Mouse (Mus musculus) ZHBTc4 (cell line): ENCODE data around the gene Zfp672.
A peak's percentile ranks its signal among the peaks of the same experiment; 100 is the strongest.
"Not testable (repeated sequence)": the region's sequence is repeated elsewhere in the genome, so short reads cannot be mapped to it uniquely, and the experiment has no call there.

Source experiments
- DNase-seq: peaks from one replicate; pipeline ENCODE4 v3.0.0-alpha.2; 2011; ENCODE audit warnings: low read depth, low spot score

Zfp672 gene

GRCm38 (mm10) chr11:58330276-58331148 is at the start of gene Zfp672, which contains the start of gene Sh3bp5l:
TSS of gene Zfp672 (minus strand) at chr11:58330339.
TSS of gene Sh3bp5l (plus strand) at chr11:58330724.
- peak; percentile 96 for DNase-seq

DNA sequence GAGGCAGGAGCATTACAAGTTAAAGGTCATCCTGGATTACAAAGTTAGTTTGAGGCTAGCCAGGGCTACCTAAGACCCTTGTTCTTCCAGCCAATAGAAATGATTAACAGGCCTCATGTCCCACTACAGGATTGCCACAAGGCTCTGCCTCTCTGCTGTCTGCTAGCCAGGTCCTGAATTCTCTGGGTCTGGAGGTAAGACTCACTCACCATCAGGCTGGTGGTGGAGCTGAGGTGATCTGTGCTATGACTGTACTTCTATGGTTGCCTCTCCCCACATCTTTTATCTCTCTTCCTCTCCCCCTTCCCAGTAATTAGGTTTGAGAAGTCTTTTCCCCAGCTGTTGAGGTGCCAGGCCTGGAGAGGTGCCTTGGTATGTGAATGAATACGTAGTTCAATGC is 49.4 kb upstream of the Zfp672 start:
- DNase-seq = no peak

- DNase-seq = no peak
These were observed 48.7 kb upstream of the Zfp672 start, which contains the start of gene Lypd8 for GRCm38 (mm10) chr11:58378763-58379278. TSS of gene Lypd8 (plus strand) at chr11:58379043.

GRCm38 (mm10) chr11:58377686-58378085 is 47.5 kb upstream of the Zfp672 start:
- no peak for DNase-seq

- no peak for DNase-seq
These were observed 47.1 kb upstream of the Zfp672 start for GRCm38 (mm10) chr11:58377273-58377672.

DNA sequence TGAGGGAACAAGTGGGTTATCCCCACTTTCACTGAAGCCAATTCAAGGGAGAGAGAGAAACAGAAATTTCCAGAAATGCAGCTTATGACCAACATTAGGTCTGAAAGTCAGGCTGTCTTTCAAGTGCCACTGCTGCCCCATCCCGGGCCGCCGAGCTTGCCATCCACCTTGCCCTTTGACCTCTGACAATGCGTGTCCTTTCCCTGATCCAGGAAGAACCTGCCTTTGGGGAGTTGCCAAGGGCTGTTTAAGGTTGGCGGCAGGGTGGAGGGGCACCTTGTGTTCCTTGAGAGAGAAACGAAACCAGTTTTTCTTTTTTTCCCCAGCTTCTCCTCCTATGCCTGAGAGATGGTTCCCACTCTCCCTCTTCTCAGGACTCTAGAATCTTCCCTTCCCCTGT is 36.1 kb upstream of the Zfp672 start:
- DNase-seq = not testable (repeated sequence)

- no peak for DNase-seq
These were observed 34.3 kb upstream of the Zfp672 start for GRCm38 (mm10) chr11:58364454-58364853.

DNA sequence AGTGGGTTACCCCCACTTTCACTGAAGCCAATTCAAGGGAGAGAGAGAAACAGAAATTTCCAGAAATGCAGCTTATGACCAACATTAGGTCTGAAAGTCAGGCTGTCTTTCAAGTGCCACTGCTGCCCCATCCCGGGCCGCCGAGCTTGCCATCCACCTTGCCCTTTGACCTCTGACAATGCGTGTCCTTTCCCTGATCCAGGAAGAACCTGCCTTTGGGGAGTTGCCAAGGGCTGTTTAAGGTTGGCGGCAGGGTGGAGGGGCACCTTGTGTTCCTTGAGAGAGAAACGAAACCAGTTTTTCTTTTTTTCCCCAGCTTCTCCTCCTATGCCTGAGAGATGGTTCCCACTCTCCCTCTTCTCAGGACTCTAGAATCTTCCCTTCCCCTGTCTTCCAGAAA is 32.4 kb upstream of the Zfp672 start:
- not testable (repeated sequence) for DNase-seq

- no peak for DNase-seq
These were observed 27.9 kb upstream of the Zfp672 start for GRCm38 (mm10) chr11:58357844-58358534.

- DNase-seq = no peak
These were observed 26.9 kb upstream of the Zfp672 start for GRCm38 (mm10) chr11:58357042-58357441.

- DNase-seq = no peak
These were observed 24.8 kb upstream of the Zfp672 start for GRCm38 (mm10) chr11:58354927-58355326.

DNA sequence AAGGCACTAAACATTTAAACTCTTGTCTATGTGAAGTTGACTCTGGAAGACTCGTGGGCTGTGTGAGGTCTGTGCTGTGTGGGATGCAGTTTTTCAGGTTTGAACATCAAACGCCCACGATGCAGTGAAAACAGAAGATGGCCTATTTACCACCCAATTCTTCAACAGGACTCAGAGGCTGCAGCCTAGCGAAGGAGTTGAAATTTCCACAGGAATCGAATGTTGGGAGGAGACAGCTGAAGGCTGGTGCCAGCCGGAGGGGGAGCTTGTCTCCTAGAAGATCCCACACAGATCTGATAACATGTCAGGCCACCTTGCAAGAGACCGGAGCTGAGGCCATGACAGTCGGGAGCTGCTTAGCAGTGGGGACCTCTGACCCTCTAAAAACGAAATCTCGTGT is 24.3 kb upstream of the Zfp672 start:
- DNase-seq = no peak

- DNase-seq = no peak
These were observed 23.6 kb upstream of the Zfp672 start for GRCm38 (mm10) chr11:58353709-58354108.

DNA sequence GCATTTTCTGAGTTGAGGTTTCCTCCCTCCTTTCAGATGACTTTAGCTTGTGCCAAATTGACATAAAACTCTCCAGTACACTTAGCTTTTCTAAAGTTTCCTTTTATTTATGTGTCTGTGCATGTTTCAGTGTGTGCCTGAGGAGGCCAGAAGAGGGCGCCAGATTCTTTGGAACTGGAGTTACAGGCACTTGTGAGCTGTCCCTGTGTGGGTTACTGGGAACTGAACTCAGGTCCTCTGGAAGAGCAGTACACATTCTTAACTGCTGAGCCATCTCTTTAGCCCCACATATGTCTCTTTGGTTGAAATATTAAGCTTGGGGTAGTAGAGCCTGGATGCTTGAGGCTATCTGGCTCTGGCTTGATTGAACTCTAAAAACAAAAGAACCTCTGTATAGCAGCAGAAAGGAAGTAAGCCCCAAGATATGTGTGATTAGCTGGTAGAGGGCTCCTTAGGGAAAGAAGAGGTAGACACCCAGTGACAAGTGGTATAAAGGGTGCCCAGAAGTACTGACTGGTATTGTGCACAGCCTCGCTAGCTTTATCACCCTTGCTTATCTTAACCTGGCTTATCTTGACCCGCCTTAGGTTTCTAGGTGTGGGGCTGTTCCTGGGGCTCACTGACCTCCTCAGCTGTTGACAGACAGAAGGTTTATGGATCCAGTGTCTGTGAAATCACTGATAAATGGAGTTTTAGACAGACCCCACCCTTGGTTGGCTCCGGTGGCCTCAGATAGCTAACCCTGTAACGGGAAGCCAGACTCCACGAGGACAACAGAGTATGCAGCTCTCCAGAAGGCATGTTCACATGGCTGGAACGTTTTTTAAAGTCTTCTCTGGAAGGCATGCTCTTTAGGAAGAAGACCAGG is 22.8 kb upstream of the Zfp672 start:
- DNase-seq = peak; percentile 71

DNA sequence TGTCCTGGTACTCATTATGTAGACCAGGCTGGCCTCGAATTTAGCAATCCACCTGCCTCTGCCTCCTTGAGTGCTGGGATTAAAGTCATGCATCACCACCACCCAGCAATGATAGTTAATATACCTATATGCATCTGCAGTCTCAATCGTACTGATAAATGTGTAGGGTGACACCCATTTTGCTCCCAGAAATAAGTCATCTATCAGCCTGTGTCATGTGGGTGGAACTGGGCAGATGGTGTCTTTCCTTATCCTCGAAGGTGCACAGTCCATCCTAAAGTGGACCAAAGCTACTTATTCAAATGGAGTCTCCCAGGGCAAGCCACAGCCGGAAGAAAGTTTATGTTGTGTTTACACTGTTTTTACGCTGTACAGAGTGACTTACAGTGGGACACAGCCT is 21.0 kb upstream of the Zfp672 start:
- DNase-seq = no peak

- peak; percentile 65 for DNase-seq
These were observed 20.5 kb upstream of the Zfp672 start for GRCm38 (mm10) chr11:58350628-58351027.

DNA sequence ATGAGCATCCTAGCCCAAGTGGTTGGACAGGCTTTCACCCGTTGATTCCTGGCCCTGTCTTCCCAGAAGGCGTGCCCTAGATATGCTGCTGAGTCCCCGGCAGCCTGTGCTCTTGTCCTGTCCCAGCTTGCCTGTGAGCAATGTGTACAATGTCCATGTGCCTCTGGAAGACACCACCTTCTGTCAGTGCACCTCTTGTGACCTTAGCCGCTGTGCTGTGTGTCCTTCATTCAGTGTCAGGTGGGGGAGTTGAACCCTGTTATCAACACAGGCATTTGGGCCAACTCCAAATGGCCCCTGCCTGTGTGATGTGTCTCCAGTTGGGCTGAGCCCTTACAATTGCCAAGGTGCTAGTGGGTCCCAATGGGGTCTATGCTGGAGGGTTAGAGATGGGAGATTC is 16.6 kb upstream of the Zfp672 start:
- DNase-seq = no peak

DNA sequence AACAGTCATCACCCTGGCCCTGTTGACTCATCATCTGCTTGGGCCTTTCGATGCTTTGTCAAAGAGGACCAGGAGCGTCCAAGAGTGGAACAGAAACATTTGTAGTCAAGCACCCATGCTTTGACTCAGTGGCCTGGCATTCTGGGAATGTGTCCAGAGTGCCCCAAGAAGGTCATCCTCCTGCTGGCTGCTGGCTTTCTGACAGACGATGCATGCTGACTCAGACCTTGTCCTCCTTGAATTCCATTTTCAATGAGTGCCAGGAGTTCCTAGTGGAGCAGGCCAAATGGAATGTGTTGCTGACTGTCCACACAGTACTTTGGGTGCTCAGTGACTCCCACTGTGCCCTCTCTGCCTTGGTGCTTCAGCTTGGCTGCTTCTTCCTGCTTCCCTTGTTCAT is 4.6 kb upstream of the Zfp672 start:
- DNase-seq = no peak

GRCm38 (mm10) chr11:58331546-58331945 is 1.4 kb upstream of the Zfp672 start:
- DNase-seq = no peak

- DNase-seq = no peak
These were observed 983 bp upstream of the Zfp672 start for GRCm38 (mm10) chr11:58331149-58331495.

GRCm38 (mm10) chr11:58329906-58330275 is 248 bp downstream of the Zfp672 start:
- DNase-seq = peak; percentile 74

- peak; percentile 60 for DNase-seq
These were observed 3.4 kb downstream of the Zfp672 start for GRCm38 (mm10) chr11:58326781-58327180.
